In genomic region chr10:40843841-40844240, GRCm38 (mm10) we compare ENCODE assay signal across 14 mouse cellular contexts. TPM values are rescaled to one million over a fixed set of nuclear protein-coding genes. Genes with fewer than 3 reads are reported as not detected.
DNase-seq lines count a peak whose midpoint lies in the region; ATAC-seq and TF ChIP-seq lines count a peak whose summit lies in the region.
"Had no signal": no experiment of that assay in that cellular context is flagged by ENCODE, and none has a peak within 500 bp of the region (broad histone marks: within the 10 kb centered on the region; RNA-seq: fewer than 3 reads in every experiment).

No protein-coding gene starts in this region.

- no peak for TF ChIP-seq CTCF in cortical plate, adult 2 months (IDR thresholded peaks at IDR 0.05; ENCODE audit: extremely low read depth, insufficient read depth, low read length)

- 66% methylated on average over 5 of the region's 5 CpGs for WGBS in heart, embryonic 14.5 days
- 56% methylated on average over 5 of the region's 5 CpGs for WGBS in limb, embryonic 14.5 days
- 84% methylated on average over 5 of the region's 5 CpGs for WGBS in forebrain, embryonic 16.5 days

- intact Hi-C loops in left cerebral cortex, postnatal 36 days (cut with DNase I), result loop anchor here (1.0 to 5.0 kb wide), 2 partner anchors 38 to 161 kb away; partner anchors contain the start of genes Cdc40, Mettl24 and Wasf1
- intact Hi-C loops in left cerebral cortex, postnatal 10 days (cut with DNase I), result loop anchor here (5.0 kb wide), 1 partner anchor 38 kb away; the partner anchor contains the start of genes Cdc40 and Wasf1

- no peak for DNase-seq in heart, adult 18-20 months
- DNase-seq in left cerebral cortex, postnatal 36 days (ENCODE audit: low spot score in 2 of 2), result peak; percentile 55
- no peak for DNase-seq in left cerebral cortex, postnatal 10 days (ENCODE audit: extremely low spot score in 1 of 2, low spot score in 2 of 2)
- no peak for DNase-seq in limb, embryonic 14.5 days (ENCODE audit: low spot score)
- DNase-seq: adrenal gland, postnatal 36 days; gastrocnemius, adult 2 months; kidney, adult 9 months had no signal

- H3K27me3 ChIP-seq in heart, embryonic 14.5 days (ENCODE audit: control insufficient read depth, insufficient read depth, low read length), result no peaks in the 10 kb centered on the region
- no peaks in the 10 kb centered on the region for H3K27me3 ChIP-seq in limb, embryonic 14.5 days (ENCODE audit: control insufficient read depth, insufficient read depth, low read length)
- no peaks in the 10 kb centered on the region for H3K27me3 ChIP-seq in forebrain, embryonic 16.5 days (replicated peaks; ENCODE audit: control insufficient read depth, insufficient read depth, low read length)
- H3K27me3 ChIP-seq: embryonic facial prominence, embryonic 13.5 days; liver, embryonic 15.5 days had no signal

- peak overlapping the region; percentile 6 to 82; a peak in 3 of 4 replicates for H3K27ac ChIP-seq in heart, embryonic 14.5 days (replicated peaks in 1 of 2; ENCODE audit: control insufficient read depth in 1 of 2, insufficient read depth in 1 of 2, low read depth in 2 of 2, low read length in 2 of 2)
- H3K27ac ChIP-seq in cortical plate, adult 2 months (ENCODE audit: insufficient read depth, low read length), result peak overlapping the region; percentile 52; the same call in 1 of the 2 replicates
- H3K27ac ChIP-seq in limb, embryonic 14.5 days (replicated peaks; ENCODE audit: low read depth, low read length), result no peak overlapping the region
- no peak overlapping the region for H3K27ac ChIP-seq in forebrain, embryonic 16.5 days (ENCODE audit: low read length)
- H3K27ac ChIP-seq: gastrocnemius, adult 2 months; liver, embryonic 15.5 days; midbrain, embryonic 10.5 days; stomach, postnatal 0 days had no signal

- H3K4me3 ChIP-seq in heart, embryonic 14.5 days (ENCODE audit: control insufficient read depth in 1 of 2, insufficient read depth in 1 of 2, low read depth in 1 of 2, low read length in 2 of 2), result 0 out of 4 replicates have a peak overlapping the region, but pooled peaks of 1 of the 2 experiments have one; percentile 10
- H3K4me3 ChIP-seq in cortical plate, adult 2 months (ENCODE audit: insufficient read depth, low read length), result no peak overlapping the region
- no peak overlapping the region for H3K4me3 ChIP-seq in limb, embryonic 14.5 days (replicated peaks; ENCODE audit: low read length)
- H3K4me3 ChIP-seq in forebrain, embryonic 16.5 days (replicated peaks; ENCODE audit: low read length), result no peak overlapping the region
- H3K4me3 ChIP-seq: embryonic facial prominence, embryonic 13.5 days; gastrocnemius, adult 2 months; liver, embryonic 15.5 days; midbrain, embryonic 10.5 days had no signal

- TF ChIP-seq POLR2A in cortical plate, adult 2 months (IDR thresholded peaks at IDR 0.05; ENCODE audit: extremely low read depth, insufficient read depth, low read length), result no peak
- no peak for TF ChIP-seq POLR2A in limb, embryonic 14.5 days (IDR thresholded peaks at IDR 0.05; ENCODE audit: borderline replicate concordance, extremely low read depth, insufficient read depth, insufficient read length)

- no peaks in the 10 kb centered on the region for H3K9me3 ChIP-seq in heart, embryonic 14.5 days (ENCODE audit: control insufficient read depth, low read length)
- no peaks in the 10 kb centered on the region for H3K9me3 ChIP-seq in limb, embryonic 14.5 days (ENCODE audit: control insufficient read depth, low read length)
- H3K9me3 ChIP-seq in forebrain, embryonic 16.5 days (ENCODE audit: control insufficient read depth, low read length), result no peaks in the 10 kb centered on the region
- H3K9me3 ChIP-seq: embryonic facial prominence, embryonic 13.5 days; liver, embryonic 15.5 days; midbrain, embryonic 10.5 days had no signal

- peaks cover 70% of the 10 kb centered on the region for H3K36me3 ChIP-seq in heart, embryonic 14.5 days (ENCODE audit: control insufficient read depth, insufficient read depth, low read length)
- peaks cover 63% of the 10 kb centered on the region for H3K36me3 ChIP-seq in limb, embryonic 14.5 days (ENCODE audit: control insufficient read depth, insufficient read depth, low read length)
- H3K36me3 ChIP-seq in forebrain, embryonic 16.5 days (ENCODE audit: control insufficient read depth, insufficient read depth), result peaks cover 23% of the 10 kb centered on the region

- H3K4me1 ChIP-seq in heart, embryonic 14.5 days (ENCODE audit: control insufficient read depth in 2 of 2, insufficient read depth in 2 of 2, low read length in 2 of 2), result peaks cover 5 to 14% of the 10 kb centered on the region in 2 experiments; a peak in 3 of 4 replicates
- H3K4me1 ChIP-seq in cortical plate, adult 2 months (ENCODE audit: control insufficient read depth, insufficient read depth, low read length), result peaks cover 11% of the 10 kb centered on the region
- H3K4me1 ChIP-seq in limb, embryonic 14.5 days (ENCODE audit: control insufficient read depth, insufficient read depth, low read length), result peaks cover 17% of the 10 kb centered on the region
- H3K4me1 ChIP-seq in forebrain, embryonic 16.5 days (replicated peaks; ENCODE audit: control insufficient read depth, insufficient read depth, low read length), result no peaks in the 10 kb centered on the region; the same call in 1 of the 2 replicates
- H3K4me1 ChIP-seq: liver, embryonic 15.5 days; midbrain, embryonic 10.5 days had no signal

- peak overlapping the region; percentile 54 for H3K4me2 ChIP-seq in heart, embryonic 14.5 days (ENCODE audit: low read length)
- H3K4me2 ChIP-seq in limb, embryonic 14.5 days (replicated peaks; ENCODE audit: low read depth, low read length, severe bottlenecking), result peak overlapping the region; percentile 29; the same call in 1 of the 2 replicates
- H3K4me2 ChIP-seq in forebrain, embryonic 16.5 days (ENCODE audit: low read length), result no peak overlapping the region
- H3K4me2 ChIP-seq: embryonic facial prominence, embryonic 13.5 days; liver, embryonic 15.5 days had no signal

- no peak for ATAC-seq in heart, embryonic 14.5 days (ENCODE audit: insufficient number of reproducible peaks, insufficient read depth, low FRiP score, low read depth)
- no peak for ATAC-seq in limb, embryonic 14.5 days (ENCODE audit: low FRiP score, low read depth)
- ATAC-seq in forebrain, embryonic 16.5 days, result no peak

- H3K9ac ChIP-seq in heart, embryonic 14.5 days (ENCODE audit: low read length), result peak overlapping the region; percentile 52; the same call in 1 of the 2 replicates
- no peak overlapping the region for H3K9ac ChIP-seq in limb, embryonic 14.5 days (ENCODE audit: low read depth, low read length, severe bottlenecking)
- H3K9ac ChIP-seq in forebrain, embryonic 16.5 days (replicated peaks; ENCODE audit: low read depth, low read length), result no peak overlapping the region
- H3K9ac ChIP-seq: embryonic facial prominence, embryonic 13.5 days; liver, embryonic 15.5 days had no signal

RNA-seq across cellular contexts. Expression of gene Cdc40, which starts 39.3 kb away (rescaled TPM):
- 21.8 and 24.2 TPM in 2 replicates for polyA plus RNA-seq in heart, embryonic 14.5 days (2014; fragmentation: Nextera tagmentation; extraction: Ambion mirVana)
- 10 to 100 TPM; 17.7 to 19.0 TPM for total RNA-seq in heart, adult 18-20 months (2021)
- 10 to 100 TPM; 36.6 to 52.7 TPM for total RNA-seq in left cerebral cortex, postnatal 36 days (2021)
- 10 to 100 TPM; 31.4 to 36.6 TPM for total RNA-seq in left cerebral cortex, postnatal 10 days (2021)
- 30.0 and 33.5 TPM in 2 replicates for polyA plus RNA-seq in cortical plate, adult 2 months (2012; rRNA removed)
- polyA plus RNA-seq in limb, embryonic 14.5 days (2012; rRNA removed), result 23.8 and 24.0 TPM in 2 replicates
- 26.7 and 31.6 TPM in 2 replicates for polyA plus RNA-seq in limb, embryonic 14.5 days (2014; fragmentation: Nextera tagmentation; extraction: Ambion mirVana)
- 32.6 and 33.6 TPM in 2 replicates for polyA plus RNA-seq in forebrain, embryonic 16.5 days (2015; fragmentation: Nextera tagmentation; extraction: Ambion mirVana)

RNA-seq across cellular contexts. Expression of gene Wasf1, which starts 39.4 kb away (rescaled TPM):
- polyA plus RNA-seq in heart, embryonic 14.5 days (2014; fragmentation: Nextera tagmentation; extraction: Ambion mirVana), result 10.7 and 12.1 TPM in 2 replicates
- total RNA-seq in heart, adult 18-20 months (2021), result 1 to 10 TPM in 1 of 2 experiments, under 1 TPM in 1; 0.40 to 1.0 TPM
- total RNA-seq in left cerebral cortex, postnatal 36 days (2021), result 100 to 1,000 TPM; 263 to 267 TPM
- total RNA-seq in left cerebral cortex, postnatal 10 days (2021), result 100 to 1,000 TPM; 303 to 306 TPM
- 138 and 151 TPM in 2 replicates for polyA plus RNA-seq in cortical plate, adult 2 months (2012; rRNA removed)
- 17.1 and 20.2 TPM in 2 replicates for polyA plus RNA-seq in limb, embryonic 14.5 days (2012; rRNA removed)
- polyA plus RNA-seq in limb, embryonic 14.5 days (2014; fragmentation: Nextera tagmentation; extraction: Ambion mirVana), result 16.8 and 23.9 TPM in 2 replicates
- polyA plus RNA-seq in forebrain, embryonic 16.5 days (2015; fragmentation: Nextera tagmentation; extraction: Ambion mirVana), result 105 and 113 TPM in 2 replicates

Comparison
In these comparisons a context has a peak if more than half of its experiments do, and no peak if none do; other contexts are left out.
1. DNase-seq: peak in left cerebral cortex, postnatal 36 days (2 of 2); none in heart, adult 18-20 months (0 of 2), left cerebral cortex, postnatal 10 days (0 of 2) and limb, embryonic 14.5 days (single experiment).
2. H3K27ac ChIP-seq: peak in heart, embryonic 14.5 days (2 of 2) and cortical plate, adult 2 months (single experiment); none in limb, embryonic 14.5 days (single experiment) and forebrain, embryonic 16.5 days (single experiment).